Mouse (Mus musculus) effector memory CD4-positive, alpha-beta T cell, adult 7 months (primary cell): ENCODE measurements around the gene Pef1. TPM values are rescaled to one million over a fixed set of nuclear protein-coding genes. Genes with fewer than 3 reads are reported as not detected.

Experiments used
- polyA plus RNA-seq: library from polyadenylated mRNA; unstranded; fragments of 100-300 nt; shearing (Covaris generic); gene quantifications from one replicate; pipeline ENCODE4 v1.2.1, GENCODE M21; 2017

Gene Pef1
- polyA plus RNA-seq = 43.4 TPM

GRCm38 (mm10) chr4:130102111-130102651 lies at the start of gene Pef1:
Pef1 (plus strand) TSS chr4:130102558.

DNA sequence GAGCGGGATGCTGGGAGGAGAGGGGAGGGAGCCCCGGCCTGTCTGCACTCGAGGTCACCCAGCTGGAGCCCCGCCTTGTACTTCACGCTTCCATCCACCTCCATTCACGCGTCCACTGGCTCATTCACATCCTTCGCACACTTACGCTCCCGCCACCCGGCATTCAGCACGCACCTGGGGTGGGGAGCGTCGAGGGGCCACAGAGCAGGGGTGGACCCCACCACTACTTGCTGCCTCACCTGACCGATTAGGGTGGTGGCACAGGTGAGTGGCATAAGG lies 36.8 kb downstream of the Pef1 start, which contains the start of gene Hcrtr1:
Gene Hcrtr1, minus strand, starts transcription at position 146 of the 279 bp plus-strand sequence.

GRCm38 (mm10) chr4:130175072-130175711 lies 72.8 kb downstream of the Pef1 start, which contains the start of gene Tinagl1:
Tinagl1 (minus strand) TSS chr4:130175122.

Other genes starting within 250 kb of the Pef1 start
- not detected for gene Spocd1, start 173.3 kb upstream of the Pef1 start, polyA plus RNA-seq
- gene Adgrb2, start 117.7 kb upstream of the Pef1 start, polyA plus RNA-seq = not detected
- gene Col16a1, start 54.7 kb upstream of the Pef1 start, polyA plus RNA-seq = not detected
- not detected for gene Hcrtr1, start 36.8 kb downstream of the Pef1 start, polyA plus RNA-seq
- gene Tinagl1, start 72.6 kb downstream of the Pef1 start, polyA plus RNA-seq = not detected
- gene Gm853, start 119.8 kb downstream of the Pef1 start, polyA plus RNA-seq = not detected
- not detected for gene Serinc2, start 176.6 kb downstream of the Pef1 start, polyA plus RNA-seq
- 0.90 TPM for gene Fabp3, start 206.0 kb downstream of the Pef1 start, polyA plus RNA-seq
- gene Gm10570, start 206.1 kb downstream of the Pef1 start, polyA plus RNA-seq = not detected